Mouse (Mus musculus) adrenal gland, postnatal 10 days (tissue): ENCODE data around the gene Trpv2. TPM values are rescaled to one million over a fixed set of nuclear protein-coding genes. Genes with fewer than 3 reads are reported as not detected.

Experiments used
- DNase-seq: peaks from one replicate; pipeline ENCODE4 v3.0.0; 2021; ENCODE audit warnings: mixed read lengths
- total RNA-seq, 2 experiments: library from RNA; stranded (reverse); gene quantifications; 2 replicates each; pipeline ENCODE4 v1.2.3; 2021

Trpv2 gene
- total RNA-seq, 2 experiments from 2014 or later, result 5.0 to 5.6 TPM

- DNase-seq, result peak; percentile 31
Measured at GRCm38 (mm10) chr11:62630225-62630821, 56.0 kb downstream of the Trpv2 start.

- DNase-seq, result no peak
Measured at GRCm38 (mm10) chr11:62631138-62631537, 56.9 kb downstream of the Trpv2 start.

- DNase-seq, result peak; percentile 30
Measured at GRCm38 (mm10) chr11:62635406-62635805, 61.1 kb downstream of the Trpv2 start.

GRCm38 (mm10) chr11:62636105-62636839 is 62.0 kb downstream of the Trpv2 start:
- no peak for DNase-seq

- no peak for DNase-seq
Measured at GRCm38 (mm10) chr11:62636840-62637221, 62.5 kb downstream of the Trpv2 start.

- DNase-seq, result peak; percentile 57
Measured at GRCm38 (mm10) chr11:62637401-62637800, 63.1 kb downstream of the Trpv2 start.

- DNase-seq, result peak; percentile 73
Measured at GRCm38 (mm10) chr11:62637806-62638205, 63.5 kb downstream of the Trpv2 start.

GRCm38 (mm10) chr11:62638402-62638801 is 64.1 kb downstream of the Trpv2 start:
- DNase-seq, result no peak

- DNase-seq, result no peak
Measured at GRCm38 (mm10) chr11:62640378-62640777, 66.1 kb downstream of the Trpv2 start.

- no peak for DNase-seq
Measured at GRCm38 (mm10) chr11:62642023-62642844, 67.9 kb downstream of the Trpv2 start.

GRCm38 (mm10) chr11:62643011-62643631 is 68.8 kb downstream of the Trpv2 start:
- peak; percentile 65 for DNase-seq

GRCm38 (mm10) chr11:62643681-62644363 is 69.5 kb downstream of the Trpv2 start:
- no peak for DNase-seq

- DNase-seq, result no peak
Measured at GRCm38 (mm10) chr11:62644602-62645336, 70.5 kb downstream of the Trpv2 start.

GRCm38 (mm10) chr11:62645337-62645675 is 71.0 kb downstream of the Trpv2 start:
- peak; percentile 69 for DNase-seq

GRCm38 (mm10) chr11:62645732-62646494 is 71.6 kb downstream of the Trpv2 start:
- peak; percentile 68 for DNase-seq

GRCm38 (mm10) chr11:62646495-62646843 is 72.2 kb downstream of the Trpv2 start:
- DNase-seq, result no peak

- no peak for DNase-seq
Measured at GRCm38 (mm10) chr11:62646958-62647515, 72.8 kb downstream of the Trpv2 start.

- DNase-seq, result peak; percentile 59
Measured at GRCm38 (mm10) chr11:62647661-62648590, 73.6 kb downstream of the Trpv2 start, which contains the start of gene Lrrc75a. Gene Lrrc75a (minus strand): TSS chr11:62648523.
